Mouse (Mus musculus): Measurements from ENCODE around the gene Osbpl3. TPM values are rescaled to one million over a fixed set of nuclear protein-coding genes. Genes with fewer than 3 reads are reported as not detected.

Gene Osbpl3
- polyA plus RNA-seq, 1 experiment from 2014 or later, result 6.4 TPM

DNA sequence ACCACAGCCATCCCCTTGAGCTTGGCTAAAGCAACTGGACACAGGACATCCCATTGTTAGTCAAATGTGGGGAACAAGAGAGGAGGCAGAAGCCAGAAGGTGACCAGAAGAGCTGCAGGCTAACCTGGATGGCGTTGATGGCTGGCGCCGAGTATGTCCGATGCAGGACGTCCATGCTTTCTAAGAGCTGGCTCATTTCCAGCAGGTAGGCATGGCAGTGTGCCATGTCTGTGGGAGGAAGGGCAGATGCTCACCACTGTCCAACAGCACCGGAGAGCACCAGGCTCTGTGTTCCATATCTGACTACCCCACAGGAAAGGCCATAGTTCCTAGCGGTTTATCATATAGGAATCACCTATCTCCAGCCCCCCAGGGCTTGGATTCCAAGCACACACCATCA lies 109.8 kb downstream of the Osbpl3 start:
- Histone ChIP-seq H3K9ac (ENCODE audit: low read length) (no peak overlapping the region), H3K9me3 (ENCODE audit: control insufficient read depth, low read length) (no peaks in the 10 kb centered on the region), H3K4me2 (ENCODE audit: low read depth, low read length) (no peak overlapping the region), H3K27me3 (ENCODE audit: control insufficient read depth, insufficient read depth, low read depth, low read length) (no peaks in the 10 kb centered on the region), H3K27ac (ENCODE audit: low read length) (no peak overlapping the region), H3K4me1 (replicated peaks; ENCODE audit: control insufficient read depth, insufficient read depth, low read length) (no peaks in the 10 kb centered on the region), H3K36me3 (ENCODE audit: control insufficient read depth, insufficient read depth, low read length) (no peaks in the 10 kb centered on the region), H3K4me3 (ENCODE audit: low read length) (no peak overlapping the region)
- WGBS, result 88% methylated on average over 7 of the region's 7 CpGs
- ATAC-seq (ENCODE audit: low read depth), result no peak

DNA sequence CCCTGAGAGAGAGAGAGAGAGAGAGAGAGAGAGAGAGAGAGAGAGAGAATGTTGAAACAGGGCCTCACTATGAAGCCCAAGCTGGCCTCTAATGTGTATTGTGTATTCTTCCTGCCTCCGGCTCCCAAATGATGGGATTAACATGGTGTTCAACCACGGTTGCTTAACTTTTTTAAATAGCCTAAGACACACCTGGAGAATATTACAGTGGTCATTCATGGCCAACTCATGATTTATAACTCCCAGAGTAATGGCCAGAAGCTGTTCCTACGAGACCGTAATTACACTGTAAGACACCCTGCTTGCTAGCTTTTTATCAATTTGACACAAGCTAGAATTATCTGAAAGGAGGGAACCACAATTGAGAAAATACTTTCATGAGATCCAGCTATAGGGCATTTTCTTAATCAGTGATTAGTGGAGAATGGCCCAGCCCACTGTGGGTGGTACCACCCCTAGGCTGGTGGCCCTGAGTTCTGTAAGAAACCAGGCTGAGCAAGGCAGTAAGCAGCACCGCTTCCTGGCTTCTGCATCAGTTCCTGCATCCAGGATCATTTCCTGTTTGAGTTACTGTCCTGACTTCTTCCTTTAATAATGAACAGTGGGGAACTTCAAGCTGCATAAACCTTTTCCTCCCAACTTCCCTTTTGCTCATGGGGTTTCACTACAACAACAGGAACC lies 115.6 kb downstream of the Osbpl3 start:
- Histone ChIP-seq H3K4me1 (replicated peaks; ENCODE audit: control insufficient read depth, insufficient read depth, low read length) (no peaks in the 10 kb centered on the region; the same call in 1 of the 2 replicates), H3K9me3 (ENCODE audit: control insufficient read depth, low read length) (no peaks in the 10 kb centered on the region), H3K4me2 (ENCODE audit: low read depth, low read length) (no peak overlapping the region), H3K9ac (ENCODE audit: low read length) (no peak overlapping the region), H3K36me3 (ENCODE audit: control insufficient read depth, insufficient read depth, low read length) (no peaks in the 10 kb centered on the region), H3K27ac (ENCODE audit: low read length) (no peak overlapping the region), H3K27me3 (ENCODE audit: control insufficient read depth, insufficient read depth, low read depth, low read length) (no peaks in the 10 kb centered on the region), H3K4me3 (ENCODE audit: low read length) (no peak overlapping the region)
- no peak for ATAC-seq (ENCODE audit: low read depth)
- WGBS, result 83% methylated on average over 5 of the region's 5 CpGs

DNA sequence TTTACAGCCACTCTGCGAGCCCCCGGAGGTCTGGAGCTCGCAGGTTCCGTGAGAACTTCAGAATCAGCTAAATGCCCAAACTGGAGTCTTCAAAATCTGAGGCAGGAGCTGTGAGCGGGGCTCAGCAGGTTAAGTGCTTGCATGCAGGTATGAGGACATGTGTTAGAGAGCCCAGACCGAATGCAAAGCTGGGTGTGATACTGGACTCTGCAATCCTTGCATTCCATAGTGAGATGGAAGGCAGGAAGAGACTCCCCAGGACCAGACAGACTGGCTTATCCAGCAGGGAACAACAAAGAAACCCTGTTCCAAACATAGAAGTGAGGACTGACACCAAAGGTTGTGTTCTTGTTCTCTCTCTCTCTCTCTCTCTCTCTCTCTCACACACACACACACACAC lies 118.6 kb downstream of the Osbpl3 start:
- Histone ChIP-seq H3K27ac (ENCODE audit: low read length) (no peak overlapping the region), H3K9ac (ENCODE audit: low read length) (no peak overlapping the region)
- ATAC-seq (ENCODE audit: low read depth), result peak; percentile 68

DNA sequence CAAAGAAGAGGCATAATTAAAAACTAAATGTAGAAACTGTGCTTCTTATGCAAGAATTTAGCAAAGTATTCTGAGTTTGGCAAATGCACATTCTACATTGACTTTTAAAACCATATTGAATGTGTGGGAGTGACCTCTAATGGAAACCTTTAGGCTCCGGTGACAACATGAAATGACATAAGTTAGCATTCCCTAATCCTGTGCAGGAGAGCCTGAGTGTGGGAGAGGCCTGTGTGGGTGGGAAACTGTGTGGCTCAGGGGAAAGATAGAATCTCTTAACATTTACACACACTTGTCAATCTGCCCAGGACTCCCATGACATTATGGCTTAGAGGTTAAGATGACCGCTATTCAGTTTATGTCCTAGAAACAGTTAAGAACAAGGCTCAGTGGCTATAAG lies 119.6 kb downstream of the Osbpl3 start:
- no peaks in the 10 kb centered on the region for H3K36me3 ChIP-seq (ENCODE audit: control insufficient read depth, insufficient read depth, low read length)
- 89% methylated on average over 2 of the region's 2 CpGs for WGBS
- no peaks in the 10 kb centered on the region; the same call in 1 of the 2 replicates for H3K4me1 ChIP-seq (replicated peaks; ENCODE audit: control insufficient read depth, insufficient read depth, low read length)
- H3K27me3 ChIP-seq (ENCODE audit: control insufficient read depth, insufficient read depth, low read depth, low read length), result no peaks in the 10 kb centered on the region
- ATAC-seq (ENCODE audit: low read depth), result no peak
- no peaks in the 10 kb centered on the region for H3K9me3 ChIP-seq (ENCODE audit: control insufficient read depth, low read length)
- no peak overlapping the region for H3K27ac ChIP-seq (ENCODE audit: low read length)
- H3K4me2 ChIP-seq (ENCODE audit: low read depth, low read length), result no peak overlapping the region
- no peak overlapping the region for H3K9ac ChIP-seq (ENCODE audit: low read length)
- H3K4me3 ChIP-seq (ENCODE audit: low read length), result no peak overlapping the region

More for the DNA sequence above, 118.6 kb downstream of the Osbpl3 start:
- no peaks in the 10 kb centered on the region; the same call in 1 of the 2 replicates for H3K4me1 ChIP-seq (replicated peaks; ENCODE audit: control insufficient read depth, insufficient read depth, low read length)
- H3K4me2 ChIP-seq (ENCODE audit: low read depth, low read length), result no peak overlapping the region
- H3K36me3 ChIP-seq (ENCODE audit: control insufficient read depth, insufficient read depth, low read length), result no peaks in the 10 kb centered on the region
- H3K9me3 ChIP-seq (ENCODE audit: control insufficient read depth, low read length), result no peaks in the 10 kb centered on the region
- WGBS, result 48% methylated on average over 6 of the region's 6 CpGs
- no peak overlapping the region for H3K4me3 ChIP-seq (ENCODE audit: low read length)
- H3K27me3 ChIP-seq (ENCODE audit: control insufficient read depth, insufficient read depth, low read depth, low read length), result no peaks in the 10 kb centered on the region

DNA sequence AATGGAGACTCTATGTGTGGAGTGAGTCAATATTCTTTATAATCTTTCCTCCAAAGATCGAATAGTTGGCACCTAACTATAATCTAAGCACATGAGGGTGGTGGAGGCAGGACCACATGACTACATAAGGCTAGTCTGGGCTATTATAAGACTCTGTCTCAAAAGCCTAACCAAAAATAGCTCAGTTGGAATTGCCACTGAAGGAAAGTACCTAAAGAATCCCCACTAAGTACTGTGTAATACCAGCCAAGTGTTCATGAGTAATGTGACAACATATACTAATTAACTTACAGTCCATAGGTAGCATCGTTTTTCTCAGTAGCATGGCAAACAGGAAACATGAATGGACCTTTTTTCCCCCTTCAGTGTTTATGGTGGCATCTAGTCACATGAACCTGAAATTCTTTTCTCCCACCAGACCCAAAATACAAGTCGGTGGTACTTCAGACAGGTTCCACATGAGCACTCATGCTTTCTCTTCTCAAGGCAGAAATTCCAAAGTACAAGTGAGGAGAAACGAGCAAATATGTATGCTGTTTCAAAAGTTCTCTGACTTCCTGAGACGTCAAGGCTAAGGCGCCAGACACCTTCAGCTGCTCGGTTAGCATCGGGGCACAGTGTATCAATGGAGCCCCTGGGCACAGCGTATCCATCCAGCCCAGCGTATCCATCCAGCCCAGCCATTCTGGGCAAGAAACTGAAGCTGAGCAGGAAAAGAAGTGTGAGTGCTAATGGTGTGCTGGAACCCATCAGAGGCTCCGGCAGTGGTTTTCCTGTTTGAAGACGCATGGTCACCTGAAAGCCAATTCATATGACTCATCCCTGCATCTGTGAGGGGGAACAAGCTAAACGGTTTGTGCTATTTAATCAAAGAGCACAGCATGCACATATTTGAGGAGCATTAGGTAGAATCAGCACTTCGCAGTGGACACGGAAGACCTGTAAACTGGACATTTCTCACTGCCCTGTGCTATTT lies 120.9 kb downstream of the Osbpl3 start:
- Histone ChIP-seq H3K4me2 (ENCODE audit: low read depth, low read length) (no peak overlapping the region), H3K9me3 (ENCODE audit: control insufficient read depth, low read length) (no peaks in the 10 kb centered on the region), H3K27me3 (ENCODE audit: control insufficient read depth, insufficient read depth, low read depth, low read length) (no peaks in the 10 kb centered on the region), H3K4me1 (replicated peaks; ENCODE audit: control insufficient read depth, insufficient read depth, low read length) (no peaks in the 10 kb centered on the region; the same call in 1 of the 2 replicates), H3K36me3 (ENCODE audit: control insufficient read depth, insufficient read depth, low read length) (no peaks in the 10 kb centered on the region), H3K4me3 (ENCODE audit: low read length) (no peak overlapping the region), H3K9ac (ENCODE audit: low read length) (no peak overlapping the region), H3K27ac (ENCODE audit: low read length) (no peak overlapping the region)
- ATAC-seq (ENCODE audit: low read depth), result no peak
- 77% methylated on average over 15 of the region's 15 CpGs for WGBS

DNA sequence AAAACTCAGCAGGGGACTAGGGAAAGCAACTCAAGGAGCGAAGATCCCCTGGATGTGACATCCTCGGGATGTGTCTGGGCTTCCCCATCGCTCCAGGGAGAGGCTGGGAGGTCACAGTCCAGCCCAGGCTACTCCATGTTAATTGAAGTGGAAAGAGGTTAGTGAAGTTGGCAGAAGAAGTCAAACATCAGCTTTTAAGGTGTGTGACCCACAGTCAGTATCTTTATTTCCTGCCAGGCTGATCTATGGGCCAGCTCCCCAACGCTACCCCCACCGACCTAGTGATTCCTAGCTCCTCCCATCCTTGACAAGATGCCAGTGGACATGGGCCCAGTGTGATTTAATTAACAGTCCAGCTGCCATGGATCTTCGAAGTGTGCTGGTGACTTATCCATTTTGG lies 122.7 kb downstream of the Osbpl3 start:
- no peak overlapping the region for H3K4me3 ChIP-seq (ENCODE audit: low read length)
- H3K27ac ChIP-seq (ENCODE audit: low read length), result no peak overlapping the region
- no peaks in the 10 kb centered on the region for H3K36me3 ChIP-seq (ENCODE audit: control insufficient read depth, insufficient read depth, low read length)
- peaks cover 10% of the 10 kb centered on the region for H3K4me1 ChIP-seq (replicated peaks; ENCODE audit: control insufficient read depth, insufficient read depth, low read length)
- no peaks in the 10 kb centered on the region for H3K27me3 ChIP-seq (ENCODE audit: control insufficient read depth, insufficient read depth, low read depth, low read length)
- H3K4me2 ChIP-seq (ENCODE audit: low read depth, low read length), result no peak overlapping the region
- ATAC-seq (ENCODE audit: low read depth), result no peak
- H3K9ac ChIP-seq (ENCODE audit: low read length), result no peak overlapping the region
- 69% methylated on average over 6 of the region's 6 CpGs for WGBS
- H3K9me3 ChIP-seq (ENCODE audit: control insufficient read depth, low read length), result no peaks in the 10 kb centered on the region

DNA sequence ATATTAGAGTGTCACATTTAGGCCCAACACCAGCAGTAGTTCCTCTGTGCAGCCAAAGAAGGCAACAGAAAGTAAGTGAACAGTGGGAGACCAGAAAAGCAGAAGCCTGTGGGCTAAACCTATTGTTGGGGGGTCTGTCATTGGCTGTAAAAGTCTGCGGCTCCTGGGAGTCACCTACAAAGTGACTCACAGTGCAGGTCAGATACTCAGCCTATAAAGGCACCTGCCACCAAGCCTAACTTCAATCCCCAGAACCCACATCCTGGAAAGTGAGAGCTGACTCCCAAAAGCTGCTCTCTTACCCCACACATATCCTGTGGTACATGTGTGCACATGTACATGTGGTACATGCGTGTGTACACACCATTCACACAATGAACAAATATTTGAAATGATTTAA lies 124.5 kb downstream of the Osbpl3 start:
- WGBS, result 93% methylated on average over 2 of the region's 2 CpGs
- H3K4me3 ChIP-seq (ENCODE audit: low read length), result no peak overlapping the region
- H3K36me3 ChIP-seq (ENCODE audit: control insufficient read depth, insufficient read depth, low read length), result no peaks in the 10 kb centered on the region
- ATAC-seq (ENCODE audit: low read depth), result no peak
- H3K9me3 ChIP-seq (ENCODE audit: control insufficient read depth, low read length), result no peaks in the 10 kb centered on the region
- peaks cover 11% of the 10 kb centered on the region for H3K4me1 ChIP-seq (replicated peaks; ENCODE audit: control insufficient read depth, insufficient read depth, low read length)
- H3K27ac ChIP-seq (ENCODE audit: low read length), result no peak overlapping the region
- H3K27me3 ChIP-seq (ENCODE audit: control insufficient read depth, insufficient read depth, low read depth, low read length), result no peaks in the 10 kb centered on the region
- no peak overlapping the region for H3K9ac ChIP-seq (ENCODE audit: low read length)
- no peak overlapping the region for H3K4me2 ChIP-seq (ENCODE audit: low read depth, low read length)

DNA sequence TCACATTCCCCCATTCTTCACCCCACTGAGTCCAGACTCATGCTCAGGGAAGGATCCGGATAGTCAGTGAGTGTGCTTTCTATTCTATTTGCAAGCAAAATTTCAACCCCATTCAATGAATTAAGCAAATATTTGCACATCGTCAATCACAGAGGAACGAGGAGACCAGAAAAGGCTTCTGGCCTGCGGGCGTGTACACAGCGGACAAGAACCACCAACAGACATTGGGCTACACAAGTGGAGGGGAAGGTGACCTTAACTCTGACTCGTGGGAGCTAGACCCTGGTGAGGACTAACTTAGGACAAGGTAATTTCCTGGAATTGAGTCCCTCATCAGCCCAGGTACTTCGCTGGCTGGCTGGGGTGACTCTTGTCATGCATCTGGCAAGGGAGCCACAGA lies 126.6 kb downstream of the Osbpl3 start:
- Histone ChIP-seq H3K9me3 (ENCODE audit: control insufficient read depth, low read length) (no peaks in the 10 kb centered on the region), H3K9ac (ENCODE audit: low read length) (no peak overlapping the region), H3K36me3 (ENCODE audit: control insufficient read depth, insufficient read depth, low read length) (no peaks in the 10 kb centered on the region), H3K4me3 (ENCODE audit: low read length) (no peak overlapping the region), H3K27me3 (ENCODE audit: control insufficient read depth, insufficient read depth, low read depth, low read length) (no peaks in the 10 kb centered on the region), H3K4me1 (replicated peaks; ENCODE audit: control insufficient read depth, insufficient read depth, low read length) (peaks cover 11% of the 10 kb centered on the region), H3K4me2 (ENCODE audit: low read depth, low read length) (peak overlapping the region; percentile 23; the same call in 1 of the 2 replicates), H3K27ac (ENCODE audit: low read length) (0 out of 2 replicates have a peak overlapping the region, but pooled peaks have one; percentile 24)
- WGBS, result 40% methylated on average over 8 of the region's 8 CpGs
- peak; percentile 65; the same call in 1 of the 2 replicates for ATAC-seq (ENCODE audit: low read depth)

DNA sequence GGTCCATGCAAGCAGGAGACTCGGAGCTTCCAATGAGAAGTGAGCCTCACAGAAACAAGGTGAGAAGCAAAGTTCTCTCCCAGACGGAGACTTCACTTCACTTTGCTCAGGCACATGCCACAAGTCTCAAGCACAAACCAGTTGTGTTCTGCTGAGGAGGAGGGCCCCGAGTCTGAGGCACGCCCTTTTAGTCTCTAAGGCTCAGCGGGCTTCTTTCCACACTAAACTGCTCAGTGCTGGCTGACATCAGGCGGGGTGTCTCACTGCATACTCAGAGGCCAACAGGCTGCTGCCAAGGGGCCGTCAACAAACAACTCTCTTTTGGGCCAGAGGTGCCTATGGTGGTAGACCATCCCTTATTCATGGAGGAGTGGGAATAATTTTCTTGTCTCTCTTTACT lies 127.1 kb downstream of the Osbpl3 start:
- Histone ChIP-seq H3K9ac (ENCODE audit: low read length) (no peak overlapping the region), H3K27me3 (ENCODE audit: control insufficient read depth, insufficient read depth, low read depth, low read length) (no peaks in the 10 kb centered on the region), H3K4me3 (ENCODE audit: low read length) (no peak overlapping the region), H3K4me2 (ENCODE audit: low read depth, low read length) (peak overlapping the region; percentile 23; the same call in 1 of the 2 replicates), H3K36me3 (ENCODE audit: control insufficient read depth, insufficient read depth, low read length) (no peaks in the 10 kb centered on the region), H3K27ac (ENCODE audit: low read length) (0 out of 2 replicates have a peak overlapping the region, but pooled peaks have one; percentile 24), H3K4me1 (replicated peaks; ENCODE audit: control insufficient read depth, insufficient read depth, low read length) (peaks cover 11% of the 10 kb centered on the region), H3K9me3 (ENCODE audit: control insufficient read depth, low read length) (no peaks in the 10 kb centered on the region)
- 22% methylated on average over 7 of the region's 7 CpGs for WGBS
- ATAC-seq (ENCODE audit: low read depth), result peak; percentile 76; the same call in 1 of the 2 replicates
